Mouse (Mus musculus) kidney, adult 2 months (tissue): ENCODE results near the gene Kcna2. TPM values are rescaled to one million over a fixed set of nuclear protein-coding genes. Genes with fewer than 3 reads are reported as not detected.

Source experiments
- DNase-seq: peaks from one replicate; pipeline ENCODE4 v3.0.0; 2021
- H3K27ac ChIP-seq: fragments of 200-500 bp; 2 replicates; pipeline ENCODE4 v1.5.1; 2012; ENCODE audit warnings: low read depth, low read length, control low read depth, inconsistent platforms; ENCODE audit not compliant: insufficient read depth
- H3K27me3 ChIP-seq: fragments of 200-500 bp; replicated peaks from 2 replicates; pipeline ENCODE4 v1.6.1; 2012; ENCODE audit warnings: mild to moderate bottlenecking, moderate library complexity, low read length, inconsistent platforms; ENCODE audit not compliant: control insufficient read depth, insufficient read depth
- H3K36me3 ChIP-seq: fragments of 200-500 bp; 2 replicates; pipeline ENCODE4 v1.6.1; 2012; ENCODE audit warnings: mild to moderate bottlenecking, moderate library complexity, low read length, inconsistent platforms; ENCODE audit not compliant: control insufficient read depth, insufficient read depth
- H3K4me1 ChIP-seq: fragments of 200-500 bp; 2 replicates; pipeline ENCODE4 v1.6.1; 2011; ENCODE audit warnings: low read length; ENCODE audit not compliant: control insufficient read depth, insufficient read depth
- H3K4me3 ChIP-seq: fragments of 200-500 bp; 2 replicates; pipeline ENCODE4 v1.5.1; 2011; ENCODE audit warnings: mild to moderate bottlenecking, low read depth, low read length, control low read depth; ENCODE audit not compliant: insufficient read depth
- CTCF ChIP-seq: fragments of 200-500 bp; conservative IDR thresholded peaks from 2 replicates; pipeline ENCODE4 v1.5.1; 2011; ENCODE audit warnings: low read depth, mild to moderate bottlenecking, control low read depth, low read length, moderate library complexity, mixed read lengths; ENCODE audit not compliant: insufficient read depth, insufficient read length
- POLR2A ChIP-seq: fragments of 200-500 bp; IDR thresholded peaks from one replicate; pipeline ENCODE4 v1.6.1; 2011; ENCODE audit warnings: low read depth, low read length, control low read depth
- WGBS: fragments of 180-500 bp; shearing (Covaris S2); methylation state at CpG from one replicate; pipeline ENCODE4 v1.1.7; 2018; 5-methylcytosine and 5-hydroxymethylcytosine counted together
- polyA plus RNA-seq: library from polyadenylated mRNA; depleted of rRNA; stranded (reverse); fragments of >200 nt; gene quantifications from 2 replicates; pipeline ENCODE4 v1.2.3, GENCODE M21; 2012; rRNA removed

The Kcna2 gene
- polyA plus RNA-seq, result 0.23 and 0.34 TPM in 2 replicates

DNA sequence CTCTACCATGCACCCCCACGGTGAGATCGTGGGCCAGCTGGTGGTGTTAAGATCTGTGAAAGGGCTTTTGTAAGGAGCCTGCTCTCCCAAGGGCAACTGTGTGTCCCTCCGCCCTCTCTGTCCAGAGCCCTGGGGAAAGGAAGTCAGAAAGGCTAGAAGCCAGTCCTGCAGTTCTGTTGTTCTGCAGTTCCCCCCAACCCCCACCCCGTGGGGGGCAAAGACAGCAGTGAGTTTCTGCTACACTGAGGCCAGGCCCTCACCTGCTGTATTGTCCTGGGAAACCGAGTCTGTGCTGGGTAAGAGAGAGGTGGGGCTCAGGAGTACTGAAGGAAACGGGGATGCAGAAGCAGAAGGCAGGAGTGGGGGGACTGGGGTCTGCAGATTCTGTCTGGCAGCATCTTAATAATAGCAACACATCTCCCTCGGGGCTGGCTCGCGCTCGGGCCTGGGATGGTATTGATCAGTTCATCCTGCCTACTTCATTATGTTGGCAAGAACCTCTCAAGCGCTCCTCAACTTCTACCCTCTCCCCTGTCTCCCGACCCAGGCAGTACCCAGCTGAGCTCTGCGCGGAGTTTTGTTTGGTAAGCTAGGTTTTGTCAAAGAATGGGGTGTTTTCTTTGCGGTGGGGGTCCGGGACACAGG lies at the start of gene Kcna2:
Kcna2 (plus strand) TSS at position 336 of the 645 bp plus-strand sequence.
- H3K4me1 ChIP-seq, result no peaks in the 10 kb centered on the region
- TF ChIP-seq CTCF, result no peak
- no peak for TF ChIP-seq POLR2A
- no peak within 1 kb of the TSS for H3K27ac ChIP-seq
- peak within 1 kb of the TSS; percentile 42; the same call in 1 of the 2 replicates for H3K4me3 ChIP-seq
- H3K27me3 ChIP-seq, result no peaks in the 10 kb centered on the region; the same call in 1 of the 2 replicates
- 8% methylated on average over 16 of the region's 16 CpGs for WGBS
- DNase-seq, result no peak
- H3K36me3 ChIP-seq, result no peaks in the 10 kb centered on the region

DNA sequence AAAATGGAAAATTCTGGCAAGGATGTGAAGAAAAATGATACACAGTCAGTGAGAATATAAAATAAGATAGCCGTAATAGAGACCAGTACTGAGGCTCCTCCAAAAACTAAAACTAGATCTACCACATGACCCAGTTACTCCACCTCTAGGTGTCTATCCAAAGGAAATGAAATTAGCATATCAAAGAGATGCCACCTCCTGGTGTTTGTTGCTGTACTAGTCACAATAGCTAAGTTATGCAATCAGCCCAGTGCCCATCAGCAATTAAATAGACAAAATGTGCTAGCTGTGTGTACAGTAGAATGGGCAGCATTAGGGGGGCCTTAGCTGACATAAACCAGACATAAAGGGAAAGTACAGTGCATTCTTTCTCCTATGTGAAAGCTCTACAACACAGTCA lies 39.5 kb upstream of the Kcna2 start:
- Histone ChIP-seq H3K4me3 (no peak overlapping the region), H3K36me3 (no peaks in the 10 kb centered on the region), H3K27ac (no peak overlapping the region), H3K4me1 (no peaks in the 10 kb centered on the region), H3K27me3 (no peaks in the 10 kb centered on the region)
- no peak for DNase-seq
- TF ChIP-seq CTCF, result no peak
- TF ChIP-seq POLR2A, result no peak
- 88% methylated on average over 1 of the region's 1 CpGs for WGBS

DNA sequence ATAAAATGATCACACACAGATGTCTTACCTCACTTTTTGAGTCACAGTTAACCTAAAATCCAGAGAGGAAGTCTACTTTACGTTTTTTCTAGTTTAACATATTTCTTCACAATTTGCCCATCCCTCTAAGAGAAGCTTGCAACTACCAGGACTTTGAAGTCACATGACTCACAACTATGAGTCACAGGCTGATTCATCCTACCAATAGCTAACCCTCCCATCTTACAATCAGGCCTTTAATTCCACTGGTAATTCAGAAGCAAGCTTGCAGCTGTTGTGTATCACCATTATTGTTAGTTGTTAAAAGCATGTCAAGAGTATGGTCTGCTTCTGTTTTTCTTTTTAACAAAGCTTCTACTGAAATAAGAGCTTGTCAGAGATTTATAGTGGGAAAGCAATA lies 38.2 kb upstream of the Kcna2 start:
- no peak for DNase-seq
- H3K27ac ChIP-seq, result no peak overlapping the region
- H3K4me3 ChIP-seq, result no peak overlapping the region
- 43% methylated on average over 1 of the region's 1 CpGs for WGBS
- H3K36me3 ChIP-seq, result no peaks in the 10 kb centered on the region
- H3K4me1 ChIP-seq, result no peaks in the 10 kb centered on the region
- no peaks in the 10 kb centered on the region for H3K27me3 ChIP-seq
- TF ChIP-seq CTCF (no peak), POLR2A (no peak)

DNA sequence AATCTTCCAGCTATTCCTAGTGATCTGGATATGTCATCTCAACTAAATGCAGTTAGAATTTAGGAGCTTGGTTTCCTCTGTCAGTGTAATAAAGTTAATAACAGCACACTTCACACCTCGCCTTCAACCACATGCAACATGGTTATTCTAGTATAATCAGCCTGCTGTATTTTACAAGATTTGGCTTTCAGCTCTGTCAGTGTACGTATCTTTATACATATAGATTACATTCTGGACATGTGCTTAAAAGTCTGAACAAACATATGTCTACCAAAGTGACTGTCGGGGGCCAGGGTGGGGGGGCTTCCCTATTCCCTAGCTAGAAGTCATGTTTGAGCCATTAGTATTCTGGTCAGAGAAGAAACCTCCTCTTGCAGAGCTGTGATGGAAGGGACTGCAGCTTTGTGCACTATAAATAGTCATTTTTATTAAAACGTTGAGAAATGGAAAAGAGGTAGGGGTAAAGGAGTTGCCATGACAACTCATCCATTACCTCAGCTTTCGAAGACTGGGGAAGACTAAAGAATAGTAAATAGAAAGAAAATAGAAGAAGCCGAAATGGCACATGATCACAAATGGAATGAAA lies 35.3 kb upstream of the Kcna2 start:
- 73% methylated on average over 6 of the region's 6 CpGs for WGBS
- Histone ChIP-seq H3K27ac (no peak overlapping the region), H3K36me3 (no peaks in the 10 kb centered on the region), H3K27me3 (no peaks in the 10 kb centered on the region), H3K4me3 (no peak overlapping the region), H3K4me1 (no peaks in the 10 kb centered on the region)
- DNase-seq, result no peak
- no peak for TF ChIP-seq CTCF
- no peak for TF ChIP-seq POLR2A

DNA sequence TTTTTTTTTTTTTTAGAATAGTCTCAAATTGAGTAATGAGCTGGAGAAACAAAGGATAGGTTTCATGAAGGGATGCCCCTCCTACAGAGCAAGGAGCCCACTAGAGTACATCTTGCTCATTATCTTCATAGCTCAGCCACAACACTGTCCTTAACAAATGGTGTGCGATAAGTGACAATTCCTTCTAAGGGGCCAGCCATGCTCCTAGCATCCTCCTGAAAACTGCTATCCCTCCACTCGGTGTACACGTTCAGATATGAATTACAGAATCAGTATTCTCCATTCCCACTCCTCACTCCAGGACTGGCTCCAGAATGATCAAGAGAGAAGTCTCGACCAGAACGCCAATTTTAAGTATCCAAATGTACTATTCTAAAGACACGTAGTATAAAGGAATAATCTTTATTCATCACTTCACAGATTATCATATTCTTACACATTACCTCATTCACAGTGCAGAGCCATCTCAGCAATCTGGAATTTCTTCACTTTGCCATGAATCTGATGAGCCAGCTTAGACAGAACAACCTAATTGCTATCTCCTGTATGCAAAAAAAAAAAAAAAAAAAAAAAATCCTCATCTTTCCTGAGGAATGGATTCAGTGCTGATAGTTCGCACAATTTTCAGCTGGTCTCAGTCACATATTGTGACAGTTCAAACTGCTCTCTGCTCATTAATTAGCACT lies 34.6 kb upstream of the Kcna2 start:
- no peak overlapping the region for H3K27ac ChIP-seq
- 85% methylated on average over 7 of the region's 7 CpGs for WGBS
- DNase-seq, result no peak
- no peak overlapping the region for H3K4me3 ChIP-seq
- H3K27me3 ChIP-seq, result no peaks in the 10 kb centered on the region; the same call in 1 of the 2 replicates
- H3K4me1 ChIP-seq, result no peaks in the 10 kb centered on the region
- no peaks in the 10 kb centered on the region for H3K36me3 ChIP-seq
- TF ChIP-seq POLR2A (no peak), CTCF (no peak)

DNA sequence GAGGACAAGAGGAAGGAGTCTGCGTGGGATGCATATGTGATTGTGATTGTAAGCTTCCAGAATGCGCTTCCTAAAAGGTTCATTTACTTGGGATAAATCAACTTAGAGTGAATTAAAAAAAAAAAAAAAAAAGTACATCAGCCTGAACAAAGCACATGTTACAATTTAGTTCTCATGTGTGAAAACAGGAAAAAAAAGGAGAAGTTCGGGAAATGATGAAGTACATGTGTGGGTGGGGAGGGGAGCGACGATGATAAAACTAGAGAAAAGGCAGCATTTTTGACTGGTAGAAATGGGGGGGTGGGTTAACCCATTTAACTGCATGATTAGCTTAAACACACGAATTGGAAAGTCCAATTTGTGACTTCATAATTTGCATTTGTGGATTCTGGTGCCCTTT lies 33.7 kb upstream of the Kcna2 start:
- H3K27ac ChIP-seq, result no peak overlapping the region
- H3K4me1 ChIP-seq, result no peaks in the 10 kb centered on the region
- DNase-seq, result no peak
- H3K4me3 ChIP-seq, result no peak overlapping the region
- no peak for TF ChIP-seq POLR2A
- TF ChIP-seq CTCF, result no peak
- H3K36me3 ChIP-seq, result no peaks in the 10 kb centered on the region
- no peaks in the 10 kb centered on the region; the same call in 1 of the 2 replicates for H3K27me3 ChIP-seq
- 66% methylated on average over 6 of the region's 6 CpGs for WGBS

DNA sequence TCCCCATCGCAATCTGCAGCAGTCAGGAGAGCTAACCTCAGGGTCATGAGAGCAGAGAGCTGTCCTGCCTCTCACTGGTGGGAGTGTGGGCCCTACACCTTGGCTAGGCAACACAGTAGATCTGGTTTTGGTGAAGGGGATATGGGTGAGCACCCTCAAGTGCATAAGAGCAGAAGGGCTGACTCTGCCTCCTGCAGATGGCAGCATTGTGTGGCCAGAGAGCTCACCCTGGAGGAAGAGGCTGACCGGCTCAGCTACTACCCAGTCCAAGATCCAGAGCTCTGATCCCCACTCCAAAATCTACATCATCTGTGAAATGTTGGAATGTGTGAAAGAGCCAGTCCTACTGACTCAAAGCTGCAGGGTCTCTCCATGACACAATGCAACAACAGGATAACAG lies 27.1 kb upstream of the Kcna2 start:
- Histone ChIP-seq H3K4me1 (no peaks in the 10 kb centered on the region), H3K4me3 (no peak overlapping the region), H3K27ac (no peak overlapping the region), H3K36me3 (no peaks in the 10 kb centered on the region), H3K27me3 (no peaks in the 10 kb centered on the region; the same call in 1 of the 2 replicates)
- DNase-seq, result no peak
- WGBS, result 59% methylated on average over 2 of the region's 2 CpGs
- no peak for TF ChIP-seq POLR2A
- 0 out of 2 replicates have a peak, but pooled peaks have one; percentile 5 for TF ChIP-seq CTCF
